10 mouse cellular contexts compared by ENCODE assay signal in genomic region chr17:46025927-46026668, GRCm38 (mm10). TPM values are rescaled to one million over a fixed set of nuclear protein-coding genes. Genes with fewer than 3 reads are reported as not detected.
DNase-seq lines count a peak whose midpoint lies in the region; ATAC-seq and TF ChIP-seq lines count a peak whose summit lies in the region.
"Had no signal": no experiment of that assay in that cellular context is flagged by ENCODE, and none has a peak within 500 bp of the region (broad histone marks: within the 10 kb centered on the region; RNA-seq: fewer than 3 reads in every experiment).

No protein-coding gene starts in this region.

- no peak overlapping the region for H3K4me3 ChIP-seq in liver, postnatal 0 days (ENCODE audit: low read depth, low read length)
- no peak overlapping the region for H3K4me3 ChIP-seq in liver, embryonic 11.5 days (ENCODE audit: low read depth, low read length)
- no peak overlapping the region for H3K4me3 ChIP-seq in embryonic facial prominence, embryonic 14.5 days (ENCODE audit: low read depth, low read length)
- peak overlapping the region; percentile 92 for H3K4me3 ChIP-seq in heart, embryonic 13.5 days

- TF ChIP-seq EP300 in liver, postnatal 0 days (IDR thresholded peaks at IDR 0.05; ENCODE audit: low read depth), result no peak

- H3K9ac ChIP-seq in liver, postnatal 0 days (replicated peaks), result no peak overlapping the region
- no peak overlapping the region for H3K9ac ChIP-seq in liver, embryonic 11.5 days (ENCODE audit: low read depth, low read length)
- H3K9ac ChIP-seq in embryonic facial prominence, embryonic 14.5 days (ENCODE audit: low read depth, low read length), result peak overlapping the region; percentile 7; the same call in 1 of the 2 replicates
- peak overlapping the region; percentile 99 for H3K9ac ChIP-seq in heart, embryonic 13.5 days

- no peak for TF ChIP-seq CTCF in liver, postnatal 0 days (IDR thresholded peaks at IDR 0.05; ENCODE audit: low read depth)

- H3K9me3 ChIP-seq in liver, postnatal 0 days (ENCODE audit: low read length), result no peaks in the 10 kb centered on the region
- H3K9me3 ChIP-seq in liver, embryonic 11.5 days (ENCODE audit: control insufficient read depth, low read length), result no peaks in the 10 kb centered on the region
- H3K9me3 ChIP-seq in embryonic facial prominence, embryonic 14.5 days (ENCODE audit: control insufficient read depth, low read length), result no peaks in the 10 kb centered on the region
- H3K9me3 ChIP-seq in heart, embryonic 13.5 days, result no peaks in the 10 kb centered on the region
- H3K9me3 ChIP-seq: embryonic facial prominence, embryonic 13.5 days had no signal

- ATAC-seq in liver, postnatal 0 days, result no peak
- no peak for ATAC-seq in liver, embryonic 11.5 days (replicated peaks; ENCODE audit: low FRiP score)
- ATAC-seq in embryonic facial prominence, embryonic 14.5 days (ENCODE audit: low read depth), result no peak
- no peak for ATAC-seq in heart, embryonic 13.5 days (ENCODE audit: extremely low read depth, insufficient number of reproducible peaks, low FRiP score, low TSS enrichment)
- ATAC-seq: hindbrain, postnatal 0 days had no signal

- peaks cover 52% of the 10 kb centered on the region for H3K36me3 ChIP-seq in liver, postnatal 0 days (replicated peaks; ENCODE audit: insufficient read depth, low read length)
- H3K36me3 ChIP-seq in liver, embryonic 11.5 days (ENCODE audit: control insufficient read depth, insufficient read depth, low read length), result peaks cover 28% of the 10 kb centered on the region
- H3K36me3 ChIP-seq in embryonic facial prominence, embryonic 14.5 days (ENCODE audit: control insufficient read depth, insufficient read depth, low read length), result peaks cover 59% of the 10 kb centered on the region
- H3K36me3 ChIP-seq in heart, embryonic 13.5 days, result peaks cover 50% of the 10 kb centered on the region

- H3K27me3 ChIP-seq in liver, postnatal 0 days (ENCODE audit: insufficient read depth, low read length), result no peaks in the 10 kb centered on the region
- no peaks in the 10 kb centered on the region for H3K27me3 ChIP-seq in liver, embryonic 11.5 days (replicated peaks; ENCODE audit: control insufficient read depth, insufficient read depth, low read length)
- H3K27me3 ChIP-seq in embryonic facial prominence, embryonic 14.5 days (replicated peaks; ENCODE audit: control insufficient read depth, insufficient read depth, low read length), result no peaks in the 10 kb centered on the region
- H3K27me3 ChIP-seq in heart, embryonic 13.5 days (replicated peaks), result no peaks in the 10 kb centered on the region
- H3K27me3 ChIP-seq: embryonic facial prominence, embryonic 13.5 days had no signal

- no peak for DNase-seq in liver, postnatal 0 days
- no peak for DNase-seq in liver, embryonic 11.5 days (ENCODE audit: low spot score)
- DNase-seq in embryonic facial prominence, embryonic 14.5 days (ENCODE audit: low spot score), result no peak
- DNase-seq in kidney, postnatal 14 days, result peak; percentile 41
- DNase-seq in right cerebral cortex, postnatal 4 days, result no peak
- DNase-seq in spleen, adult 12 weeks (ENCODE audit: low spot score), result no peak
- DNase-seq: thymus, postnatal 36 days had no signal

- 72% methylated on average over 11 of the region's 11 CpGs for WGBS in liver, postnatal 0 days (ENCODE audit: insufficient replicate concordance)
- WGBS in liver, embryonic 11.5 days, result 84% methylated on average over 11 of the region's 11 CpGs
- 76% methylated on average over 11 of the region's 11 CpGs for WGBS in embryonic facial prominence, embryonic 14.5 days
- WGBS in heart, embryonic 13.5 days, result 52% methylated on average over 11 of the region's 11 CpGs

- peaks cover 30% of the 10 kb centered on the region for H3K4me1 ChIP-seq in liver, postnatal 0 days (ENCODE audit: insufficient read depth)
- H3K4me1 ChIP-seq in liver, embryonic 11.5 days (replicated peaks; ENCODE audit: control insufficient read depth, insufficient read depth, low read length), result peaks cover 38% of the 10 kb centered on the region
- H3K4me1 ChIP-seq in embryonic facial prominence, embryonic 14.5 days (ENCODE audit: control insufficient read depth, insufficient read depth, low read length), result peaks cover 27% of the 10 kb centered on the region
- H3K4me1 ChIP-seq in heart, embryonic 13.5 days, result peaks cover 48% of the 10 kb centered on the region

- H3K4me2 ChIP-seq in liver, postnatal 0 days (ENCODE audit: low read depth, low read length), result 0 out of 2 replicates have a peak overlapping the region, but pooled peaks have one; percentile 1
- no peak overlapping the region for H3K4me2 ChIP-seq in liver, embryonic 11.5 days
- no peak overlapping the region for H3K4me2 ChIP-seq in embryonic facial prominence, embryonic 14.5 days (ENCODE audit: low read depth, low read length)
- H3K4me2 ChIP-seq in heart, embryonic 13.5 days, result peak overlapping the region; percentile 92

- H3K27ac ChIP-seq in liver, postnatal 0 days (ENCODE audit: low read depth), result no peak overlapping the region
- no peak overlapping the region for H3K27ac ChIP-seq in liver, embryonic 11.5 days (ENCODE audit: low read depth, low read length)
- no peak overlapping the region for H3K27ac ChIP-seq in embryonic facial prominence, embryonic 14.5 days (replicated peaks; ENCODE audit: low read depth, low read length)
- H3K27ac ChIP-seq in heart, embryonic 13.5 days (replicated peaks), result peak overlapping the region; percentile 99

RNA-seq across cellular contexts. Expression of gene Vegfa, which starts 6.1 kb away (rescaled TPM):
- 2.8 and 3.1 TPM in 2 replicates for polyA plus RNA-seq in liver, postnatal 0 days (2015; fragmentation: Nextera tagmentation; extraction: Ambion mirVana)
- 3.4 and 4.6 TPM in 2 replicates for polyA plus RNA-seq in liver, embryonic 11.5 days (2014; fragmentation: Nextera tagmentation; extraction: Ambion mirVana)
- 4.2 and 4.7 TPM in 2 replicates for polyA plus RNA-seq in embryonic facial prominence, embryonic 14.5 days (2014; fragmentation: Nextera tagmentation; extraction: Ambion mirVana)
- polyA plus RNA-seq in heart, embryonic 13.5 days (2015; fragmentation: Nextera tagmentation; extraction: Ambion mirVana), result 5.2 and 5.4 TPM in 2 replicates

Comparison
In these comparisons a context has a peak if more than half of its experiments do, and no peak if none do; other contexts are left out.
1. H3K4me2 ChIP-seq: peak in liver, postnatal 0 days (single experiment) and heart, embryonic 13.5 days (single experiment); none in liver, embryonic 11.5 days (single experiment) and embryonic facial prominence, embryonic 14.5 days (single experiment).
2. H3K9ac ChIP-seq: peak in embryonic facial prominence, embryonic 14.5 days (single experiment) and heart, embryonic 13.5 days (single experiment); none in liver, postnatal 0 days (single experiment) and liver, embryonic 11.5 days (single experiment).